Mouse (Mus musculus) kidney, embryonic 16.5 days (tissue): Measurements from ENCODE around the gene Bud13. TPM values are rescaled to one million over a fixed set of nuclear protein-coding genes. Genes with fewer than 3 reads are reported as not detected.
"Not testable (repeated sequence)": the region's sequence is repeated elsewhere in the genome, so short reads cannot be mapped to it uniquely, and the experiment has no call there.

Source experiments
- ATAC-seq: fragments of 200-750 bp; cut with Nextera tagmentation; 2 replicates; pipeline ENCODE4 v1.8.0; 2017; ENCODE audit warnings: moderate TSS enrichment; ENCODE audit not compliant: low FRiP score, low TSS enrichment
- H3K27ac ChIP-seq: fragments of 300-500 bp; sonication (generic); 2 replicates; pipeline ENCODE4 v1.5.1; 2014; ENCODE audit warnings: low read length
- H3K27me3 ChIP-seq: fragments of 300-500 bp; sonication (generic); 2 replicates; pipeline ENCODE4 v1.6.1; 2014; ENCODE audit warnings: low read length, control low read depth, mixed read lengths; ENCODE audit not compliant: insufficient read depth
- H3K36me3 ChIP-seq: fragments of 300-500 bp; sonication (generic); 2 replicates; pipeline ENCODE4 v1.6.1; 2014; ENCODE audit warnings: low read length, control low read depth, mixed read lengths; ENCODE audit not compliant: insufficient read depth
- H3K4me1 ChIP-seq: fragments of 300-500 bp; sonication (generic); 2 replicates; pipeline ENCODE4 v1.6.1; 2014; ENCODE audit warnings: low read length, control low read depth, mixed read lengths; ENCODE audit not compliant: insufficient read depth
- H3K4me2 ChIP-seq: fragments of 300-500 bp; sonication (generic); replicated peaks from 2 replicates; pipeline ENCODE4 v1.6.1; 2014; ENCODE audit warnings: low read depth, low read length
- H3K4me3 ChIP-seq: fragments of 300-500 bp; sonication (generic); 2 replicates; pipeline ENCODE4 v1.5.1; 2014; ENCODE audit warnings: mild to moderate bottlenecking, low read length
- H3K9ac ChIP-seq: fragments of 300-500 bp; sonication (generic); replicated peaks from 2 replicates; pipeline ENCODE4 v1.6.1; 2014; ENCODE audit warnings: low read length
- H3K9me3 ChIP-seq: fragments of 300-500 bp; sonication (generic); 2 replicates; pipeline ENCODE4 v1.6.1; 2016; ENCODE audit warnings: low read length, control low read depth
- WGBS: fragments of 180-500 bp; shearing (Covaris S2); extraction: QIAGEN DNeasy Blood & Tissue Kit; methylation state at CpG from one replicate; pipeline ENCODE4 v1.1.7; 2014; 5-methylcytosine and 5-hydroxymethylcytosine counted together
- polyA plus RNA-seq: library from polyadenylated mRNA; unstranded; fragments of >200 nt; fragmentation: Nextera tagmentation; extraction: Ambion mirVana; gene quantifications from 2 replicates; pipeline ENCODE4 v1.2.1, GENCODE M21; 2015

Bud13 gene
- polyA plus RNA-seq, 1 experiment from 2014 or later: 25.6 TPM

DNA sequence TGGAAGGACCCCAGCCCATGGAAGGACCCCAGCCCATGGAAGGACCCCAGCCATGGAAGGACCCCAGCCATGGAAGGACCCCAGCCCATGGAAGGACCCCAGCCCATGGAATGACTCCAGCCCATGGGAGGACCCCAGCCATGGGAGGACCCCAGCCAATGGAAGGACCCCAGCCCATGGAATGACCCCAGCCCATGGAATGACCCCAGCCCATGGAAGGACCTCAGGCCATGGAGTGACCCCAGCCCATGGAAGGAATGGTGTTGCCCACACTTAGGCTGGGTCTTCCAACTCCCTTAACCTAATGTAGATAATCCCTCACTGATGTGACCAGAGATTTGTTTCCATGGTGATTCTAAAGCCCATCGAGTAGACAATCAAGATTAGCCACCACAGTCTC, 48.5 kb downstream of the Bud13 start:
- Histone ChIP-seq H3K27ac (no peak overlapping the region), H3K4me3 (no peak overlapping the region), H3K4me1 (peaks cover 15% of the 10 kb centered on the region), H3K27me3 (peaks cover 7% of the 10 kb centered on the region; the same call in 1 of the 2 replicates), H3K9me3 (no peaks in the 10 kb centered on the region), H3K36me3 (no peaks in the 10 kb centered on the region), H3K4me2 (no peak overlapping the region), H3K9ac (no peak overlapping the region)
- ATAC-seq: no peak
- WGBS: 94% methylated on average over 1 of the region's 1 CpGs

- Histone ChIP-seq H3K4me3 (no peak overlapping the region), H3K36me3 (no peaks in the 10 kb centered on the region), H3K9ac (no peak overlapping the region), H3K4me1 (peaks cover 1% of the 10 kb centered on the region), H3K27me3 (peaks cover 7% of the 10 kb centered on the region; the same call in 1 of the 2 replicates), H3K4me2 (no peak overlapping the region), H3K27ac (no peak overlapping the region), H3K9me3 (no peaks in the 10 kb centered on the region)
- 44% methylated on average over 26 of the region's 26 CpGs for WGBS
- ATAC-seq: no peak
These were observed 51.7 kb downstream of the Bud13 start for GRCm38 (mm10) chr9:46334471-46335025.

DNA sequence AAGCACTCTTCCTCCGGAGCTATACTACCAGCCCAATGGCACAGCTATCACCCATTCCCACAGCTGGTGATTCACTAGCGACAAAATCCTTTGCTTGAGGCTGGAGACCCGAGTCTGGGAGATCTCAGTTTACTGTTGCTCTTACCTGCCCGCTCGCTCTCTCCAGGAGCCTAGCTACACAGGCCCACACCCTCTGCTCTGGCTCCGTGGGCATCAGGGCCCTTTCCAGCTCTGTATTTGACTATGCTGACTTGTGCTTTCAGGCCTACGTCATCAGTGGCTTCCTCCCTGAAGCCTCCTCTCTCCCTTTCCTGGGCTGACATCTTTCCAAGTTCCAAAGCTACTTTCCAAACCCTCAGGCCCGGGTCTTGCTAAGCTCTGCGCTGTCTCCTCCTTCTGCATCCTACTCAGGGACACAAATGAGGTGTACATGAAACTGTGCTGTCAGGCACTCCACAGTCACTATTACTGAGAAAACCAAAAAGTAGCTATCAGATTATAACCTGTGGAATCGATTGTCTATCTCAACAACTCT, 52.7 kb downstream of the Bud13 start:
- no peak overlapping the region for H3K4me2 ChIP-seq
- no peak for ATAC-seq
- H3K4me3 ChIP-seq: no peak overlapping the region
- peaks cover 7% of the 10 kb centered on the region; the same call in 1 of the 2 replicates for H3K27me3 ChIP-seq
- H3K4me1 ChIP-seq: no peaks in the 10 kb centered on the region
- 79% methylated on average over 10 of the region's 10 CpGs for WGBS
- H3K36me3 ChIP-seq: no peaks in the 10 kb centered on the region
- no peak overlapping the region for H3K9ac ChIP-seq
- H3K27ac ChIP-seq: no peak overlapping the region
- H3K9me3 ChIP-seq: no peaks in the 10 kb centered on the region

GRCm38 (mm10) chr9:46336294-46336693, 53.5 kb downstream of the Bud13 start:
- not testable (repeated sequence) for ATAC-seq, H3K9me3 ChIP-seq, H3K27ac ChIP-seq, H3K4me1 ChIP-seq, H3K4me2 ChIP-seq, H3K9ac ChIP-seq, H3K4me3 ChIP-seq, H3K36me3 ChIP-seq, H3K27me3 ChIP-seq
- WGBS: 77% methylated on average over 13 of the region's 14 CpGs

DNA sequence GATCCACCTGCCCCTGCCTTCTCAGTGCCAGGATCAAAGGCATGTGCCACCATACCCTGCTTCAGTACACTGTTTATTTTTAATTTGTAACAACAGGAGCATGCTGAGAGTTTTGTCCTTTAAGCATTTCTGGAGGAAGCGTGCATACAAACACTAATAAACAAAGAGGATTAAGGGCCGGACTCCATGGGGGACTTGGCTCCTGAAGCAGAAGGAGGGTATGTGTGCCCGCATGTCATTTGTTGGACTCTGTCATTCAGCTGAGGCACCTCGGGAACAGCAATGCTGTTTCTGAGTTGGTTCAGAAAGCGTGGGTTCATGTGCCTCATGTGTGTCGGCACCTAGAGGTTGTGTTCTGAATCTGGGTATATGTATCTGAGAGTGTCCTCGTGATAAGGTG, 54.5 kb downstream of the Bud13 start:
- peaks cover 7% of the 10 kb centered on the region; the same call in 1 of the 2 replicates for H3K27me3 ChIP-seq
- no peak overlapping the region for H3K4me3 ChIP-seq
- no peaks in the 10 kb centered on the region for H3K36me3 ChIP-seq
- H3K27ac ChIP-seq: no peak overlapping the region
- H3K9ac ChIP-seq: no peak overlapping the region
- H3K4me1 ChIP-seq: no peaks in the 10 kb centered on the region
- WGBS: 77% methylated on average over 7 of the region's 7 CpGs
- ATAC-seq: no peak
- H3K4me2 ChIP-seq: no peak overlapping the region
- H3K9me3 ChIP-seq: no peaks in the 10 kb centered on the region

GRCm38 (mm10) chr9:46337852-46338291, 55.1 kb downstream of the Bud13 start:
- Histone ChIP-seq H3K4me1 (no peaks in the 10 kb centered on the region), H3K27me3 (peaks cover 7% of the 10 kb centered on the region; the same call in 1 of the 2 replicates), H3K4me2 (no peak overlapping the region), H3K9ac (no peak overlapping the region), H3K9me3 (no peaks in the 10 kb centered on the region), H3K4me3 (no peak overlapping the region), H3K36me3 (no peaks in the 10 kb centered on the region), H3K27ac (no peak overlapping the region)
- WGBS: 3% methylated on average over 3 of the region's 3 CpGs
- ATAC-seq: no peak; the same call in 1 of the 2 replicates

DNA sequence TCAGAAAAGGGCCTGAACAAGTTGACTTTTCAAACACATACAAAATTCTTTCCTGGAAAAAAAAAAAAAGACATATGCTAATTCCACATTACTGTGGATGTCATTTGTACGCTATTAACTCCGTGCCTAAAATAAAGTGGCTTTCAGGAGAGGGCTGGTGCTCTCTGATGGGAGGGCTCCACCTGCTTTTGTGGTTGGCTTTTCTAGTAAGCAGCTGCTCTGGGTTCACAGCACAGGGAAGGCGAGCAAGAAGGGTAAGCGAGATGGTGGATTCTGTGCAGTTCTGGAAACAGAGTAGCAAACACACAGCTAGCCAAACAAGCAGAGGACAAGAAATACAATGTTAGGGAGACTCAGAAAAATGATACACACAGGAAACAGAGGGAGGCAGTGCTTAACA, 55.6 kb downstream of the Bud13 start:
- Histone ChIP-seq H3K27ac (no peak overlapping the region), H3K9me3 (no peaks in the 10 kb centered on the region), H3K4me2 (no peak overlapping the region), H3K27me3 (peaks cover 7% of the 10 kb centered on the region; the same call in 1 of the 2 replicates), H3K4me3 (no peak overlapping the region), H3K36me3 (no peaks in the 10 kb centered on the region), H3K4me1 (no peaks in the 10 kb centered on the region), H3K9ac (no peak overlapping the region)
- WGBS: 40% methylated on average over 4 of the region's 4 CpGs
- no peak for ATAC-seq

GRCm38 (mm10) chr9:46339051-46339652, 56.3 kb downstream of the Bud13 start:
- Histone ChIP-seq H3K4me3 (no peak overlapping the region), H3K36me3 (no peaks in the 10 kb centered on the region), H3K4me2 (no peak overlapping the region), H3K27me3 (peaks cover 6% of the 10 kb centered on the region; the same call in 1 of the 2 replicates), H3K9me3 (no peaks in the 10 kb centered on the region), H3K9ac (no peak overlapping the region), H3K27ac (no peak overlapping the region), H3K4me1 (no peaks in the 10 kb centered on the region)
- 88% methylated on average over 4 of the region's 4 CpGs for WGBS
- ATAC-seq: no peak

DNA sequence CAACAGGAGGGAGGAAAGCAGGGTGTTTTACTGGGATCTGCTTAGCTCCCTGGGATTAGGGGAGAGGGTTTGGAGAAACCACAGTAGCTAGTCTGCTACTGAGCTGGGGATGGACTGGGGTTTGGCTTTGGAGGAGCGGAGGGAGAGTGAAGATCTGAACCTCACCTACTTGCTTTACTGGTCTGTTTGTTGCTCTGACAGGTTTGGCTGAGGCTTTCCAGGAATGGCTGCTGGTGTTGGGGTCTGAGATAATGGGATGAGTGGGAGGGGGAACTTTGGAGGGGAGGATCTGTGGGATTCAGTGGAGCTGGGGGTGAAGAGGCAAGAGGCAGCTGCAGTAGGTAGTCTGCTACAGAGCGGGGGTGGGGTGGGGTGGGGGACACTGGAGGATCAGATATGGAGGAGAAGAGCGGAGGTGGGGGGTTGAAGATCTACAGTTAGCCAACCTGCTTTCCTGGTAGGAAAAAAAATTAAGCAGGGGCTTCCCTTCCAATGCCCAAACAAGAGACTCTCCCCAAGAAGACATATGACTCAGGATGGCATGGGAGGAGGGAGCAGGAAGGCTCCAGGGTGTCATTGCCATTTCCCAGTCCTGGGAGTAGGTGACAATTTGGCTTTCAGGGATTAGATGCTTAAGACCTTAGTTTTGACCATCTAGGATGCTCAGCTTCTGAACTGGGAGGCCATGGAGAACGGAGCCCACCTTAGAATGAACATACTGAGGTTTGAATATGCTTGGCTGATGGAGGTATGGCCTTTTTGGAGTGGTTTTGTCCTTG, 63.3 kb downstream of the Bud13 start:
- Histone ChIP-seq H3K36me3 (no peaks in the 10 kb centered on the region), H3K27me3 (peaks cover 6% of the 10 kb centered on the region; the same call in 1 of the 2 replicates), H3K4me1 (no peaks in the 10 kb centered on the region), H3K9ac (no peak overlapping the region), H3K27ac (no peak overlapping the region), H3K4me2 (no peak overlapping the region), H3K9me3 (no peaks in the 10 kb centered on the region), H3K4me3 (no peak overlapping the region)
- WGBS: 82% methylated on average over 4 of the region's 4 CpGs
- ATAC-seq: no peak
